8 mouse cellular contexts compared by ENCODE assay signal in the genomic region with DNA sequence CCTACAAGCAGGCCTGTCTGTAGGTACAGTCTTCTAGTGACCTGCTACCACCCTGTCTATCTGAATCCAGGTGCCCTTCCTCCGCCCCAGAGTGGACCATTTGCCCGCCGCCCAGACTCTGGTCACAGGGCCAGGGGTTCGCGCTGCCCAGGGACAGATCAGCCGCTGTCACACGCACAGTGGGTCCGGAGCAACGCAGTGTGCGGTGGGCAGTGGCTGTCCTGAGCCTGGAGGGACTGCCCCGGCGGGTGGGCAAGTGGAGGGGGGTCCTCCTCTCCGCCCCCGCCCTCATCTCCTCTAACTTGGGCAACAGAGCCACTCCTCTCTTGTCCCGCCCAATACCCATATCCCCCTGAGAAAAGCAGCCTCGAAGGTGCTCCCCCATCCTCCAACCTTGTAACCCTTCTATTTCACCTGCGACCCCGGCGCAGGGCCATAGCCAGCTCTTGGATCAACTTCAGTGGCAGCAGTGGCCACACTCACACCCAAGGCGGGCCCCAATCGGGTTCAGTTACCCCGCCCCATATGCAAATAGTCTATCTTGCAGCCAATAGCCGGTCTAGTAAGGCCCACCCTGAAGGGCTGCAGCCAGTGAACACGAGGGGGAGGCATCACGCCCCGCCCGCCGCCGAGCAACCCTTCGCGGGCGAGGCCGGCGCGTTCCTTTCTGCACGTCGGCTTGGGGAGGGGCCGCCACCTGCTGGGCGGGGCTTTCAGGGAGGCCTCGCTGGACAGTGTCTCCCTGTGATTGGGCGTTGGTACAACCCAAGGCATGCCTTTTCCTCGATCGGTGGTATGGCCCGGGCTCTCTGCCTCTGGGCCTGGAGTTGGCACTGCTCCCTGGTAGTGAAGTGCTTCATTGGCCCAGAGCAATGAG. TPM values are rescaled to one million over a fixed set of nuclear protein-coding genes. Genes with fewer than 3 reads are reported as not detected.
DNase-seq lines count a peak whose midpoint lies in the region; ATAC-seq and TF ChIP-seq lines count a peak whose summit lies in the region.

No protein-coding gene starts in this region.

- no peaks in the 10 kb centered on the region for H3K27me3 ChIP-seq in Patski
- no peaks in the 10 kb centered on the region for H3K27me3 ChIP-seq in hindbrain, embryonic 14.5 days (ENCODE audit: control insufficient read depth, insufficient read depth, low read length)

- H3K4me2 ChIP-seq in hindbrain, embryonic 14.5 days (replicated peaks), result peak overlapping the region; percentile 76

- H3K9ac ChIP-seq in hindbrain, embryonic 14.5 days, result peak overlapping the region; percentile 64

- CTCF ChIA-PET in Patski (lab: Charles Lee), result no interaction called here

- ATAC-seq in Patski, result peak; percentile 96
- ATAC-seq in hindbrain, embryonic 14.5 days (ENCODE audit: low FRiP score), result peak; percentile 96

- in situ Hi-C loops in Patski (cut with MboI; ENCODE audit: low pct_unique_long_range_greater_than_20kb), result no loop called here

- POLR2A ChIA-PET in Patski (lab: Charles Lee), result interaction anchor here (1.0 kb wide), 1 partner anchor 10 kb away, joined by 3 read pairs; no protein-coding TSS in a partner anchor

- WGBS in hindbrain, embryonic 14.5 days, result 3% methylated on average over 43 of the region's 44 CpGs

- no peaks in the 10 kb centered on the region for H3K9me3 ChIP-seq in hindbrain, embryonic 14.5 days (ENCODE audit: control insufficient read depth, low read length)

- DNase-seq in Patski (ENCODE audit: low read depth, low spot score), result peak; percentile 86
- DNase-seq in cerebellum, postnatal 14 days, result peak; percentile 94 to 96
- peak; percentile 77 to 81 for DNase-seq in frontal cortex, postnatal 25 days (ENCODE audit: low spot score in 2 of 2)
- DNase-seq in hindbrain, embryonic 14.5 days (ENCODE audit: low spot score), result peak; percentile 93
- peak; percentile 90 to 92 for DNase-seq in layer of hippocampus, postnatal 36 days
- peak; percentile 98 for DNase-seq in lung, postnatal 36 days
- DNase-seq in retina, postnatal 1 day, result peak; percentile 100
- DNase-seq in urinary bladder, adult 18-20 months (ENCODE audit: low spot score in 2 of 2), result peak; percentile 93 to 97

- peaks cover 23% of the 10 kb centered on the region for H3K4me1 ChIP-seq in hindbrain, embryonic 14.5 days (replicated peaks; ENCODE audit: control insufficient read depth, insufficient read depth, low read length)

- no peaks in the 10 kb centered on the region; the same call in 1 of the 2 replicates for H3K36me3 ChIP-seq in hindbrain, embryonic 14.5 days (replicated peaks; ENCODE audit: control insufficient read depth, insufficient read depth)

- H3K27ac ChIP-seq in hindbrain, embryonic 14.5 days, result peak overlapping the region; percentile 68

- TF ChIP-seq CTCF in Patski (IDR thresholded peaks at IDR 0.05), result no peak

- peak overlapping the region; percentile 36 for H3K4me3 ChIP-seq in hindbrain, embryonic 14.5 days (replicated peaks; ENCODE audit: low read length)

RNA-seq across cellular contexts. Expression of a gene that starts 5.8 kb away (rescaled TPM):
- 48.3 TPM for polyA plus RNA-seq in Patski (2021)
- 20.2 and 23.5 TPM in 2 replicates for polyA plus RNA-seq in hindbrain, embryonic 14.5 days (2014; fragmentation: Nextera tagmentation; extraction: Ambion mirVana)
- under 1 TPM; 0.73 to 0.82 TPM for total RNA-seq in layer of hippocampus, postnatal 36 days (2021)

RNA-seq across cellular contexts. Expression of a gene that starts 7.1 kb away (rescaled TPM):
- 68.6 TPM for polyA plus RNA-seq in Patski (2021)
- polyA plus RNA-seq in hindbrain, embryonic 14.5 days (2014; fragmentation: Nextera tagmentation; extraction: Ambion mirVana), result 61.8 and 63.5 TPM in 2 replicates
- total RNA-seq in layer of hippocampus, postnatal 36 days (2021), result 10 to 100 TPM; 79.9 to 86.9 TPM

RNA-seq across cellular contexts. Expression of a gene that starts 7.6 kb away (rescaled TPM):
- polyA plus RNA-seq in Patski (2021), result 4.5 TPM
- 0.20 and 0.66 TPM in 2 replicates for polyA plus RNA-seq in hindbrain, embryonic 14.5 days (2014; fragmentation: Nextera tagmentation; extraction: Ambion mirVana)
- not detected for total RNA-seq in layer of hippocampus, postnatal 36 days (2021)

RNA-seq across cellular contexts. Expression of a gene that starts 27.5 kb away (rescaled TPM):
- polyA plus RNA-seq in Patski (2021), result 13.7 TPM
- polyA plus RNA-seq in hindbrain, embryonic 14.5 days (2014; fragmentation: Nextera tagmentation; extraction: Ambion mirVana), result 6.6 and 7.6 TPM in 2 replicates
- total RNA-seq in layer of hippocampus, postnatal 36 days (2021), result 1 to 10 TPM; 4.5 to 5.9 TPM

RNA-seq across cellular contexts. Expression of a gene that starts 27.7 kb away (rescaled TPM):
- 80.1 TPM for polyA plus RNA-seq in Patski (2021)
- polyA plus RNA-seq in hindbrain, embryonic 14.5 days (2014; fragmentation: Nextera tagmentation; extraction: Ambion mirVana), result 168 and 187 TPM in 2 replicates
- 100 to 1,000 TPM; 209 to 213 TPM for total RNA-seq in layer of hippocampus, postnatal 36 days (2021)

Comparison
In these comparisons a context has a peak if more than half of its experiments do, and no peak if none do; other contexts are left out.
1. Peak in every context shown above with its lines: DNase-seq, ATAC-seq, H3K4me3 ChIP-seq and H3K27ac ChIP-seq.